Mouse (Mus musculus): Measurements from ENCODE around the gene Tmem259.

DNA sequence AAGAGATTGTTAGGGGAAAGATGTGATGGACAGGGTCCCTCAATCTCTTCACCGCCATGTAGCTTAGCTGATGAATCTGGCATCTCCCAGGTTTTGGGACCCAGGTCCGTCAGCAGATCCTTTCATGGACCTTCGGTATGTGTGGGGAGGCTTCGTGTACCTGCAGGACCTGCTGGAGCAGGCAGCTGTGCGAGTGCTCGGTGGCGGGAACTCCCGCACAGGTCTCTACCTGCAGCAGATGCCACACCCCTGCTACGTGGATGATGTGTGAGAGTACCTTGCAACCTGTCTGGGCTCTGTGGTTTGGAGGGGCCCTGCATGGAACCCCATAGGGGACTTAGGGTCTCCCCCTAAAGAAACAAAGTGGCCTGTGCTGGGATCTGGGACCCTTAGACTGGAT, 17.8 kb upstream of the Tmem259 start:
- no peak for TF ChIP-seq CTCF (IDR thresholded peaks at IDR 0.05; ENCODE audit: insufficient read depth, low read depth, low read length)
- no peak for TF ChIP-seq POLR2A (IDR thresholded peaks at IDR 0.05; ENCODE audit: insufficient read depth, low read depth, low read length)

Measured in olfactory bulb, adult 2 months (tissue).